Mouse (Mus musculus): ENCODE data around the gene Kdm2a. TPM values are rescaled to one million over a fixed set of nuclear protein-coding genes. Genes with fewer than 3 reads are reported as not detected.

Gene Kdm2a
- polyA plus RNA-seq, 2 experiments = 54.4 to 99.7 TPM

DNA sequence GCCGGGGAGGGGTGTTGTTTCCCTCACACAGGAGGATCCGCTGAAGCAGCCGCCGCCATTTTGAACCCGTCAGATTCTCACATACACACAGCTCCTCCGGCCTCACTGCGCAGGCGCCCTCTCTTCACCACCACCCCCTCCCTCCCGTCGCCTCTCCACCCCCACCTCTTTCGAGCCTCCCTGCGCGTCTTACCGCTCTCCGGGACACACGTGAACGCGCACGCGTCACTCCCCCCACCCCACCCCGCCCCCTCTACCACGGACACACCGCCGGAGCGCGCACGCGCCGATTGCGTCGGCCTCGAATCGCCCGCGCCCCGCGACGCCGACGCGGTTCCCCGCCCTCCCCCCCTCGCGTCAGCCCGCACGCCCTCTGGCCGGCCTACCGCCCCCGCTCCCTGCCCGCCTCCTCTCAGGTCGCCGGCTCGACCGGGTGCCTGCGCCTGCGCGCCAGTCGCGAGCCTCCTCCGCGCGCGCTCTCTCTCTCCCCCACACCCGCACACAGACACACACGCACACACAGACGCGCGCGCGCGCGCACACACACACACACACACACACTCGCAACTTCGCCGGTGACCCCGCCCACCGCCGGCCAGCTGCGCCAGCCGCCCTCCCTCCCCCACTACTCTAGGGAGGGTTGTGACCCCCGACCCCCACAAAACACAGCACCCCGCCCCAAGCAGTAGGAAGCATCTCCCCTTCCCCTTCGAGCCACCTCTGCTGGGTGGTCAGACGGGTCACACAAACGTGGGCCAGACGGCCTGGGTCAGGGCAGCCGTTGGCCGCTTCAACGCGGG lies 887 bp downstream of the Kdm2a start:
- peaks cover 9% of the 10 kb centered on the region; the same call in 1 of the 2 replicates for H3K4me1 ChIP-seq (ENCODE audit: control insufficient read depth, insufficient read depth, low read length)
- H3K9ac ChIP-seq (ENCODE audit: low read depth, low read length, severe bottlenecking) = peak overlapping the region; percentile 97
- 3% methylated on average over 32 of the region's 90 CpGs for WGBS
- no peaks in the 10 kb centered on the region for H3K27me3 ChIP-seq (ENCODE audit: control insufficient read depth, insufficient read depth, low read length)
- peaks cover 8% of the 10 kb centered on the region; the same call in 1 of the 2 replicates for H3K36me3 ChIP-seq (ENCODE audit: control insufficient read depth, insufficient read depth, low read length)
- 0 out of 2 replicates have a peak, but pooled peaks have one; percentile 40 for TF ChIP-seq POLR2A (IDR thresholded peaks at IDR 0.05; ENCODE audit: borderline replicate concordance, extremely low read depth, insufficient read depth, insufficient read length)
- ATAC-seq (ENCODE audit: low FRiP score, low read depth) (peak; percentile 92), DNase-seq (ENCODE audit: low spot score) (peak; percentile 98)
- no peaks in the 10 kb centered on the region for H3K9me3 ChIP-seq (ENCODE audit: control insufficient read depth, low read length)
- peak overlapping the region; percentile 100 for H3K4me3 ChIP-seq (replicated peaks; ENCODE audit: low read length)
- peak overlapping the region; percentile 95 for H3K27ac ChIP-seq (replicated peaks; ENCODE audit: low read depth, low read length)
- peak overlapping the region; percentile 88 for H3K4me2 ChIP-seq (replicated peaks; ENCODE audit: low read depth, low read length, severe bottlenecking)

DNA sequence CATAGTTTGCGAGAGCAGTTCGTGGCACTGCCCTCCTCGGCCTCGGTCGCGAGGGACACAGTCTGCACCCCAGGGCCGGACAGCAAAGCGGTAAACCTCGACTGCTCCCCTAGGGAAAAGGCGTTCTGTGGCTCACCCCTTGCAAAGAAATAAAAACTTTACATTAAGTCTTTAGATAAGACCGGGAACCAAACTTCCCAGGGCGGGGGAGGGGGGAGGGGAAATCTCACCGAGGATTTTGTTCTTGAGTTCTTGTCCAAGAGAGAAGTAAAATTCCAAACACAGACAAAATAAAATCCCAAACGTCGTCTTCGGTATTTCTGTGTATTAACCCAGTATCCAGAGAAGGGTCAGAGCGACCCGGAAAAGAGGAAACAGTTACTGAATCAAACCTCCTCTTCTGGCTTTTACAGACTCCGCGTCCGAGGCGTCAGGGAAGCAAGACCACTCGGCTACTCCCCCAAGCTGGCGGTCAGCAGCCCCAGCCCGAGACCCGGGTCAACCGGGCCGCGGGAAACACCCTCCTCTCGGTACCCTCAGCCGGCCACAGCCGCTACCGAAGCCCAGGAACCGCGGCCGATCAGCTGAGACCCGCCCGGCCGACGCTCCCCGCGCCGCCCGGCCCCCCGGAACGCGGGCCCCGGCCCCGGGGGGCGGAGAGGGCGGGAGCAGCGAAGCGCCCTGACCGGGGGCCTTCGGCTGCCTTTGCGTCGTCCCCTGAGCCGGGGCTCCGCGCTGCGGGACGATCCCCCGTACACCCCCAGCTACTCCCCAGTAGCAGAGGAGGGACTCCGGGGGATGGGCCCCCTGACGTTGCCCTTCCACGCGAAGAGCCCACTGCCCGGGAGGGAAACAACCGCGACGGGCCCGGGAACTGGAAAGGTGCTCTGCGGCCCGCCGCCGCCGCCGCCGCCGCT lies 1.7 kb downstream of the Kdm2a start:
- Histone ChIP-seq H3K9ac (ENCODE audit: low read depth, low read length, severe bottlenecking) (peak overlapping the region; percentile 97), H3K27ac (replicated peaks; ENCODE audit: low read depth, low read length) (peak overlapping the region; percentile 95), H3K36me3 (ENCODE audit: control insufficient read depth, insufficient read depth, low read length) (peaks cover 15% of the 10 kb centered on the region; the same call in 1 of the 2 replicates), H3K4me1 (ENCODE audit: control insufficient read depth, insufficient read depth, low read length) (peaks cover 9% of the 10 kb centered on the region; the same call in 1 of the 2 replicates), H3K4me3 (replicated peaks; ENCODE audit: low read length) (peak overlapping the region; percentile 100), H3K27me3 (ENCODE audit: control insufficient read depth, insufficient read depth, low read length) (no peaks in the 10 kb centered on the region), H3K9me3 (ENCODE audit: control insufficient read depth, low read length) (no peaks in the 10 kb centered on the region), H3K4me2 (replicated peaks; ENCODE audit: low read depth, low read length, severe bottlenecking) (peak overlapping the region; percentile 45)
- no peak for TF ChIP-seq POLR2A (IDR thresholded peaks at IDR 0.05; ENCODE audit: borderline replicate concordance, extremely low read depth, insufficient read depth, insufficient read length)
- WGBS = 2% methylated on average over 62 of the region's 80 CpGs
- ATAC-seq (ENCODE audit: low FRiP score, low read depth) (peak; percentile 5), DNase-seq (ENCODE audit: low spot score) (peak; percentile 13)

DNA sequence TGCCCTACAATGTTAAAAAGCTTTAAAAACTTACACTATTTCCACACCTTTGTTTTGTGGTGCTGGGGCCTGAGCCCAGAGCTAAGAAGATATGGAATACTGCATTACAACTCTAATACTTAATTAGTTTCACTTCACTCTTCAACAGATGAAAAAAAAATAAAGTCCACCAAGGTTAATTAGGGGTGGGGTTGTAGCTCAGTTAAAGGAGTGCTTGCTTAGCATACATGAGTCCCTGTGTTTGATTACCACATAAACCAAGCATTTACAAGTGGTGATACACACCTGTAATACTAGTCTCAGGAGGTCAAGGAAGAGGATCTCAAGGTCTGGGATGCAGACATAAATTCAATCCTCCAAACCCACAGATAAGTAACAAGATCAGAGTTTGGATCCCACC lies 10.8 kb downstream of the Kdm2a start:
- no peak overlapping the region for H3K4me3 ChIP-seq (replicated peaks; ENCODE audit: low read length)
- no peak for TF ChIP-seq POLR2A (IDR thresholded peaks at IDR 0.05; ENCODE audit: borderline replicate concordance, extremely low read depth, insufficient read depth, insufficient read length)
- no peaks in the 10 kb centered on the region for H3K9me3 ChIP-seq (ENCODE audit: control insufficient read depth, low read length)
- ATAC-seq (ENCODE audit: low FRiP score, low read depth) = no peak
- no peak overlapping the region for H3K9ac ChIP-seq (ENCODE audit: low read depth, low read length, severe bottlenecking)
- no peaks in the 10 kb centered on the region for H3K4me1 ChIP-seq (ENCODE audit: control insufficient read depth, insufficient read depth, low read length)
- H3K27me3 ChIP-seq (ENCODE audit: control insufficient read depth, insufficient read depth, low read length) = no peaks in the 10 kb centered on the region
- peaks cover 56% of the 10 kb centered on the region for H3K36me3 ChIP-seq (ENCODE audit: control insufficient read depth, insufficient read depth, low read length)
- H3K4me2 ChIP-seq (replicated peaks; ENCODE audit: low read depth, low read length, severe bottlenecking) = no peak overlapping the region
- no peak overlapping the region for H3K27ac ChIP-seq (replicated peaks; ENCODE audit: low read depth, low read length)
- no peak for DNase-seq (ENCODE audit: low spot score)

DNA sequence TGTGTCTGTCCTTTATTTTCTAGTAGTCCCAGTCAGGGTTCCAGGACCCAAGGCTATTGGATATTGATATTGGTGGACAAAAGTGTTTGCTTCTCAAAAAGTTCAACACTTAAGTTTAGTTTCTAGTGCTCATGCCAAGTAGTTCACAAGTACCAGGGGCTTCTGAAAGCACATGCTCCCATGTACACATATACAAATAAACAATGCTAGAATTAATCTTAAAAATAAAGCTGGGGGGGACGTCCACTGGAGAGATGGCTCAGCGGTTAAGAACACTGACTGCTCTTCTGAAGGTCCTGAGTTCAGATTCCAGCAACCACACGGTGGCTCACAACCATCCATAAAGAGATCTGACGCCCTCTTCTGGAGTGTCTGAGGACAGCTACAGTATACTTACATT lies 13.1 kb downstream of the Kdm2a start:
- H3K9me3 ChIP-seq (ENCODE audit: control insufficient read depth, low read length) = no peaks in the 10 kb centered on the region
- no peaks in the 10 kb centered on the region for H3K27me3 ChIP-seq (ENCODE audit: control insufficient read depth, insufficient read depth, low read length)
- peaks cover 50% of the 10 kb centered on the region for H3K36me3 ChIP-seq (ENCODE audit: control insufficient read depth, insufficient read depth, low read length)
- TF ChIP-seq POLR2A (IDR thresholded peaks at IDR 0.05; ENCODE audit: borderline replicate concordance, extremely low read depth, insufficient read depth, insufficient read length) = no peak
- DNase-seq (ENCODE audit: low spot score) (no peak), ATAC-seq (ENCODE audit: low FRiP score, low read depth) (no peak)
- H3K9ac ChIP-seq (ENCODE audit: low read depth, low read length, severe bottlenecking) = no peak overlapping the region
- no peak overlapping the region for H3K4me3 ChIP-seq (replicated peaks; ENCODE audit: low read length)
- 84% methylated on average over 4 of the region's 4 CpGs for WGBS
- H3K4me1 ChIP-seq (ENCODE audit: control insufficient read depth, insufficient read depth, low read length) = no peaks in the 10 kb centered on the region
- no peak overlapping the region for H3K27ac ChIP-seq (replicated peaks; ENCODE audit: low read depth, low read length)
- no peak overlapping the region for H3K4me2 ChIP-seq (replicated peaks; ENCODE audit: low read depth, low read length, severe bottlenecking)

DNA sequence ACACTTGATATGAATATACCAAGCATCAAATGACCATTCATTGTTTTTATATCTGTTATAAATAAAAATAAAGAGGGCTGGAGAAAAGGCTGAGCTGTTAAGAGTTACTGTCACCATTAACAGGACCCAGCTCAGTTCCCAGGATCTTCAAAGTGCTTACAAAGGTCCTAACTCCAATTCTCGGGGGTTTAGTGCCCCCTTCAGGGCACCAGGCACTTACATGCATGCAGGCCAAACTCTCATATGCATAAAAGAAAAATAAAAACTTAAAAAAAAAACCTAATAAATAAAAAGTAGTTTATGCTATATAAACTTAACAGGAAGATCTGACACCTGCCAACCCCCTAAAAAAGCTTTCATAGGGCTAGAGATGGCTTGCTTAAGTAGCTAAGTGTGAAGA lies 13.8 kb downstream of the Kdm2a start:
- Histone ChIP-seq H3K4me2 (replicated peaks; ENCODE audit: low read depth, low read length, severe bottlenecking) (no peak overlapping the region), H3K4me1 (ENCODE audit: control insufficient read depth, insufficient read depth, low read length) (no peaks in the 10 kb centered on the region), H3K36me3 (ENCODE audit: control insufficient read depth, insufficient read depth, low read length) (peaks cover 51% of the 10 kb centered on the region), H3K27ac (replicated peaks; ENCODE audit: low read depth, low read length) (no peak overlapping the region), H3K9me3 (ENCODE audit: control insufficient read depth, low read length) (no peaks in the 10 kb centered on the region), H3K27me3 (ENCODE audit: control insufficient read depth, insufficient read depth, low read length) (no peaks in the 10 kb centered on the region), H3K4me3 (replicated peaks; ENCODE audit: low read length) (no peak overlapping the region), H3K9ac (ENCODE audit: low read depth, low read length, severe bottlenecking) (no peak overlapping the region)
- DNase-seq (ENCODE audit: low spot score) (no peak), ATAC-seq (ENCODE audit: low FRiP score, low read depth) (no peak)
- 50% methylated on average over 1 of the region's 1 CpGs for WGBS
- no peak for TF ChIP-seq POLR2A (IDR thresholded peaks at IDR 0.05; ENCODE audit: borderline replicate concordance, extremely low read depth, insufficient read depth, insufficient read length)
